Mouse (Mus musculus) midbrain, embryonic 15.5 days (tissue): ENCODE measurements at regions not wholly inside any gene's neighbourhood (a gene's known extent, or its start where the extent isn't known, plus 50 kb on each side); places are given as distances from the start of the nearest gene placed in this dataset.
A peak's percentile ranks its signal among the peaks of the same experiment; 100 is the strongest.

Source experiments
- ATAC-seq: fragments of 200-750 bp; cut with Nextera tagmentation; replicated peaks from 2 replicates; pipeline ENCODE4 v1.8.0; 2017; ENCODE audit warnings: moderate TSS enrichment
- H3K27ac ChIP-seq: fragments of 300-500 bp; sonication (generic); 2 replicates; pipeline ENCODE4 v1.5.1; 2015; ENCODE audit warnings: mild to moderate bottlenecking, inconsistent platforms
- H3K27me3 ChIP-seq: fragments of 300-500 bp; sonication (generic); replicated peaks from 2 replicates; pipeline ENCODE4 v1.6.1; 2015; ENCODE audit warnings: inconsistent platforms
- H3K36me3 ChIP-seq: fragments of 300-500 bp; sonication (generic); replicated peaks from 2 replicates; pipeline ENCODE4 v1.6.1; 2015; ENCODE audit warnings: inconsistent platforms
- H3K4me1 ChIP-seq: fragments of 300-500 bp; sonication (generic); 2 replicates; pipeline ENCODE4 v1.6.1; 2015; ENCODE audit warnings: inconsistent platforms
- H3K4me2 ChIP-seq: fragments of 300-500 bp; sonication (generic); 2 replicates; pipeline ENCODE4 v1.6.1; 2015; ENCODE audit warnings: inconsistent platforms, mild to moderate bottlenecking, moderate library complexity
- H3K4me3 ChIP-seq: fragments of 300-500 bp; sonication (generic); 2 replicates; pipeline ENCODE4 v1.5.1; 2015; ENCODE audit warnings: mild to moderate bottlenecking, inconsistent platforms
- H3K9ac ChIP-seq: fragments of 300-500 bp; sonication (generic); 2 replicates; pipeline ENCODE4 v1.6.1; 2015; ENCODE audit warnings: mild to moderate bottlenecking, inconsistent platforms
- H3K9me3 ChIP-seq: fragments of 300-500 bp; sonication (generic); 2 replicates; pipeline ENCODE4 v1.6.1; 2016; ENCODE audit warnings: inconsistent platforms
- WGBS: fragments of 180-500 bp; shearing (Covaris S2); methylation state at CpG from one replicate; pipeline ENCODE4 v1.1.7; 2015; ENCODE audit warnings: mixed read lengths; 5-methylcytosine and 5-hydroxymethylcytosine counted together

- Histone ChIP-seq H3K36me3 (no peaks in the 10 kb centered on the region), H3K4me2 (peak overlapping the region; percentile 25), H3K27ac (no peak overlapping the region), H3K9ac (no peak overlapping the region), H3K4me1 (peaks cover 21% of the 10 kb centered on the region), H3K9me3 (no peaks in the 10 kb centered on the region), H3K4me3 (no peak overlapping the region), H3K27me3 (no peaks in the 10 kb centered on the region)
- ATAC-seq, result 0 out of 2 replicates have a peak, but pooled peaks have one; percentile 14
- 17% methylated on average over 16 of the region's 16 CpGs for WGBS
Observed at GRCm38 (mm10) chr14:62003013-62003781, 289.2 kb upstream of the Rnaseh2b start.

- 84% methylated on average over 2 of the region's 2 CpGs for WGBS
- Histone ChIP-seq H3K4me1 (peaks cover 21% of the 10 kb centered on the region), H3K9ac (no peak overlapping the region), H3K36me3 (no peaks in the 10 kb centered on the region), H3K9me3 (no peaks in the 10 kb centered on the region), H3K27me3 (no peaks in the 10 kb centered on the region), H3K4me2 (no peak overlapping the region), H3K27ac (no peak overlapping the region), H3K4me3 (no peak overlapping the region)
- ATAC-seq, result no peak
Observed at GRCm38 (mm10) chr14:62003797-62004196, 288.6 kb upstream of the Rnaseh2b start.

GRCm38 (mm10) chr14:62008707-62009106 is 283.7 kb upstream of the Rnaseh2b start:
- no peak for ATAC-seq
- no peaks in the 10 kb centered on the region; the same call in 1 of the 2 replicates for H3K4me1 ChIP-seq
- no peaks in the 10 kb centered on the region for H3K36me3 ChIP-seq
- H3K9me3 ChIP-seq, result no peaks in the 10 kb centered on the region
- no peaks in the 10 kb centered on the region for H3K27me3 ChIP-seq
- H3K9ac ChIP-seq, result no peak overlapping the region
- no peak overlapping the region for H3K27ac ChIP-seq
- 95% methylated on average over 5 of the region's 5 CpGs for WGBS
- H3K4me3 ChIP-seq, result no peak overlapping the region
- no peak overlapping the region for H3K4me2 ChIP-seq

- H3K4me1 ChIP-seq, result no peaks in the 10 kb centered on the region
- H3K36me3 ChIP-seq, result no peaks in the 10 kb centered on the region
- H3K27me3 ChIP-seq, result no peaks in the 10 kb centered on the region
- H3K27ac ChIP-seq, result no peak overlapping the region
- H3K4me3 ChIP-seq, result no peak overlapping the region
- H3K4me2 ChIP-seq, result no peak overlapping the region
- no peak for ATAC-seq
- H3K9ac ChIP-seq, result no peak overlapping the region
- 93% methylated on average over 4 of the region's 4 CpGs for WGBS
- H3K9me3 ChIP-seq, result no peaks in the 10 kb centered on the region
Observed at GRCm38 (mm10) chr14:62018804-62019203, 273.6 kb upstream of the Rnaseh2b start.

GRCm38 (mm10) chr14:62020996-62021395 is 271.4 kb upstream of the Rnaseh2b start:
- Histone ChIP-seq H3K4me2 (no peak overlapping the region), H3K4me3 (no peak overlapping the region), H3K36me3 (no peaks in the 10 kb centered on the region), H3K9me3 (no peaks in the 10 kb centered on the region), H3K27me3 (no peaks in the 10 kb centered on the region), H3K4me1 (no peaks in the 10 kb centered on the region), H3K27ac (no peak overlapping the region), H3K9ac (no peak overlapping the region)
- 76% methylated on average over 3 of the region's 3 CpGs for WGBS
- ATAC-seq, result no peak

GRCm38 (mm10) chr14:62022193-62022592 is 270.2 kb upstream of the Rnaseh2b start:
- H3K4me3 ChIP-seq, result no peak overlapping the region
- no peaks in the 10 kb centered on the region for H3K4me1 ChIP-seq
- no peaks in the 10 kb centered on the region for H3K9me3 ChIP-seq
- H3K4me2 ChIP-seq, result no peak overlapping the region
- no peaks in the 10 kb centered on the region for H3K36me3 ChIP-seq
- H3K27me3 ChIP-seq, result no peaks in the 10 kb centered on the region
- ATAC-seq, result no peak
- H3K9ac ChIP-seq, result no peak overlapping the region
- WGBS, result 84% methylated on average over 3 of the region's 3 CpGs
- no peak overlapping the region for H3K27ac ChIP-seq

GRCm38 (mm10) chr14:62023022-62023421 is 269.4 kb upstream of the Rnaseh2b start:
- Histone ChIP-seq H3K27ac (no peak overlapping the region), H3K27me3 (no peaks in the 10 kb centered on the region), H3K36me3 (no peaks in the 10 kb centered on the region), H3K4me1 (no peaks in the 10 kb centered on the region), H3K9me3 (no peaks in the 10 kb centered on the region), H3K9ac (no peak overlapping the region), H3K4me2 (no peak overlapping the region), H3K4me3 (no peak overlapping the region)
- no peak for ATAC-seq
- WGBS, result 79% methylated on average over 7 of the region's 7 CpGs

GRCm38 (mm10) chr14:62027751-62028279 is 264.6 kb upstream of the Rnaseh2b start:
- Histone ChIP-seq H3K36me3 (no peaks in the 10 kb centered on the region), H3K4me3 (no peak overlapping the region)

GRCm38 (mm10) chr14:62030059-62030458 is 262.3 kb upstream of the Rnaseh2b start:
- 79% methylated on average over 7 of the region's 7 CpGs for WGBS
- no peak overlapping the region for H3K4me3 ChIP-seq
- H3K4me1 ChIP-seq, result peaks cover 4% of the 10 kb centered on the region; the same call in 1 of the 2 replicates
- H3K27ac ChIP-seq, result no peak overlapping the region
- H3K9me3 ChIP-seq, result no peaks in the 10 kb centered on the region
- H3K4me2 ChIP-seq, result no peak overlapping the region
- H3K27me3 ChIP-seq, result no peaks in the 10 kb centered on the region
- no peak for ATAC-seq
- H3K36me3 ChIP-seq, result no peaks in the 10 kb centered on the region
- no peak overlapping the region for H3K9ac ChIP-seq

More at GRCm38 (mm10) chr14:62027751-62028279, 264.6 kb upstream of the Rnaseh2b start:
- Histone ChIP-seq H3K4me2 (no peak overlapping the region), H3K4me1 (no peaks in the 10 kb centered on the region), H3K9me3 (no peaks in the 10 kb centered on the region), H3K9ac (no peak overlapping the region), H3K27me3 (no peaks in the 10 kb centered on the region), H3K27ac (no peak overlapping the region)
- WGBS, result 92% methylated on average over 8 of the region's 8 CpGs
- no peak for ATAC-seq

GRCm38 (mm10) chr14:62033661-62034060 is 258.7 kb upstream of the Rnaseh2b start:
- WGBS, result 98% methylated on average over 4 of the region's 4 CpGs
- Histone ChIP-seq H3K36me3 (no peaks in the 10 kb centered on the region), H3K27me3 (no peaks in the 10 kb centered on the region), H3K4me1 (peaks cover 7% of the 10 kb centered on the region; the same call in 1 of the 2 replicates), H3K4me3 (no peak overlapping the region), H3K27ac (no peak overlapping the region), H3K9me3 (no peaks in the 10 kb centered on the region), H3K9ac (no peak overlapping the region), H3K4me2 (no peak overlapping the region)
- no peak for ATAC-seq

- 17% methylated on average over 4 of the region's 4 CpGs for WGBS
- Histone ChIP-seq H3K4me1 (peaks cover 7% of the 10 kb centered on the region; the same call in 1 of the 2 replicates), H3K9ac (no peak overlapping the region), H3K36me3 (no peaks in the 10 kb centered on the region), H3K27ac (no peak overlapping the region), H3K9me3 (no peaks in the 10 kb centered on the region), H3K4me2 (no peak overlapping the region), H3K4me3 (no peak overlapping the region), H3K27me3 (no peaks in the 10 kb centered on the region)
- peak; percentile 75 for ATAC-seq
Observed at GRCm38 (mm10) chr14:62034664-62035063, 257.7 kb upstream of the Rnaseh2b start.

- no peak overlapping the region for H3K27ac ChIP-seq
- peaks cover 7% of the 10 kb centered on the region; the same call in 1 of the 2 replicates for H3K4me1 ChIP-seq
- no peaks in the 10 kb centered on the region for H3K27me3 ChIP-seq
- WGBS, result 87% methylated on average over 3 of the region's 3 CpGs
- no peak overlapping the region for H3K9ac ChIP-seq
- H3K4me2 ChIP-seq, result no peak overlapping the region
- no peaks in the 10 kb centered on the region for H3K36me3 ChIP-seq
- no peak for ATAC-seq
- no peak overlapping the region for H3K4me3 ChIP-seq
- no peaks in the 10 kb centered on the region for H3K9me3 ChIP-seq
Observed at GRCm38 (mm10) chr14:62035416-62035815, 257.0 kb upstream of the Rnaseh2b start.

- Histone ChIP-seq H3K4me2 (no peak overlapping the region), H3K9me3 (no peaks in the 10 kb centered on the region), H3K9ac (no peak overlapping the region), H3K4me1 (peaks cover 7% of the 10 kb centered on the region; the same call in 1 of the 2 replicates), H3K27ac (no peak overlapping the region), H3K27me3 (no peaks in the 10 kb centered on the region), H3K36me3 (no peaks in the 10 kb centered on the region), H3K4me3 (no peak overlapping the region)
- no peak for ATAC-seq
- WGBS, result 88% methylated on average over 1 of the region's 1 CpGs
Observed at GRCm38 (mm10) chr14:62037514-62037913, 254.9 kb upstream of the Rnaseh2b start.
